Mouse (Mus musculus): Measurements from ENCODE around the gene Fggy.

GRCm38 (mm10) chr4:95666284-95666889 lies 109.1 kb downstream of the Fggy start:
- TF ChIP-seq POLR2A (IDR thresholded peaks at IDR 0.05; ENCODE audit: insufficient read depth, low read depth, low read length) (no peak), EP300 (IDR thresholded peaks at IDR 0.05; ENCODE audit: insufficient read depth, low read depth, low read length) (no peak), CTCF (IDR thresholded peaks at IDR 0.05) (no peak)
